Mouse (Mus musculus): ENCODE data around the gene Pip4k2a. TPM values are rescaled to one million over a fixed set of nuclear protein-coding genes. Genes with fewer than 3 reads are reported as not detected.

Gene Pip4k2a
- polyA plus RNA-seq, 1 experiment from 2014 or later: 14.2 TPM

DNA sequence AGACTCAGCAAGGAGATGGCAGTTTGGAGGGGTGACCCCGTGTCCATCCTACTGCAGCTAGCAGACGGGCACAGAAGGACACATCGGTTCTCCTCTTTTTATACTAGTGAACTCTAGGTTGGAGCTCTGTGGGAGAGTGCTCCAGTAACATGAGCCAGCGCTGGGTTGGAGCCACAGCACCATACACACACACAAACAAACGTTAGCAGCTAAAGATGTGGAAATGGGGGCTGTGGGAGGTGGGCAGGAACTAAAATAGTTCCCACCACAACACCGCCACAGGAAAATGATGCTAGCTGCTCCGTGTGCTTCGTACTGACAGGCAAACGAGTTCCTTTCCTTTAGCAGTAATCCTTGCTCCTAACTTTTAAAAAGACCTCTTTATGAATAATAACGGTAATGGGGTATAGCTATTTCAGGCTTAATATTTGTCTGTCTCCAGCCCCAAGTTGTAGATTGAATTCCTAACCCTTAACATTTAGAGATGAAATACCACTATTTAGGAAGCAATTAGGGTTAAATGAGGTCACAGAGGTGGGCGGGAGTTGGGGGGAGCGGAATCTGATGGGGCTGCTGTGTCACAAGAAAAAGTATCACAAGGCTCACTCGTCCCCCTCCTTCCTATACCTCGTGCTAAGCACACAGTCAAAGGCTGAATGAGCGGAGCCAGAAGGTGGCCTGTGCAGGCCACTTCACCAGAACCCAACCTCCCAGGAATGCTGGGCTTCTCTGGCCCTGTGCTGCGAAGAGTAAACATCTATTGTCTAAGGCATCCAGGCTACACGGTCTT is 73.9 kb downstream of the Pip4k2a start:
- no peak overlapping the region for H3K4me3 ChIP-seq (replicated peaks; ENCODE audit: low read length)
- no peak for ATAC-seq (ENCODE audit: low FRiP score)
- WGBS: 53% methylated on average over 17 of the region's 17 CpGs
- no peaks in the 10 kb centered on the region for H3K9me3 ChIP-seq (ENCODE audit: control insufficient read depth, low read length)
- no peaks in the 10 kb centered on the region for H3K4me1 ChIP-seq (replicated peaks; ENCODE audit: control insufficient read depth, insufficient read depth, low read length)
- no peak overlapping the region for H3K9ac ChIP-seq
- no peaks in the 10 kb centered on the region for H3K36me3 ChIP-seq (replicated peaks; ENCODE audit: control insufficient read depth, insufficient read depth)
- DNase-seq (ENCODE audit: low spot score): no peak
- H3K27me3 ChIP-seq (ENCODE audit: control insufficient read depth, insufficient read depth, low read length): no peaks in the 10 kb centered on the region
- H3K4me2 ChIP-seq (replicated peaks): no peak overlapping the region
- no peak overlapping the region for H3K27ac ChIP-seq

DNA sequence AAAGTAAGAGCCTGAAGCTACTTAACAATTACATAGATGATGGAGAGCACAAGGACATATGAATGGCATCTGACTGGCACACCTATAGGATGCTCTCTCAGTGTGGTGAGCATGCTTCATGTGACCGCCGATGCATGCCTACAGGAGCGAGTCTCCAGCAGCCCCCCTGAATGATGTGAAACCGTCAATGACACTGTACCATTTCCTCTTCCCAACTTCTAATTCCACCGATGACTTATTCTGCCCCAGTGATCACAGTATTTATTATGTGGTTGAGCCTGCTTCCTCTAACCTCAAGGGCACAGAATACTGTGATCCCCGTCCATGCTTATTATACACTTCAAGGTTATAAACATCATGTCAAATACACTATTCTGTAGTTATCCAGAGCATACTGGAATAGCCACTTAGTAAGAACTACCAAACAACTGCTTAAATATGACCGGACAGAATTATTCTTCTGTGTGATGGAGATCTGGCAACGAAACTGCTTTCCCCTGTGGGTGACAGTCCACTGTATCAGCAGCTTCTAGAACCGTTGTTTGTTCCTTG is 74.8 kb downstream of the Pip4k2a start:
- Histone ChIP-seq H3K4me2 (replicated peaks) (no peak overlapping the region), H3K4me3 (replicated peaks; ENCODE audit: low read length) (no peak overlapping the region), H3K9ac (no peak overlapping the region), H3K4me1 (replicated peaks; ENCODE audit: control insufficient read depth, insufficient read depth, low read length) (no peaks in the 10 kb centered on the region), H3K9me3 (ENCODE audit: control insufficient read depth, low read length) (no peaks in the 10 kb centered on the region), H3K27ac (no peak overlapping the region), H3K36me3 (replicated peaks; ENCODE audit: control insufficient read depth, insufficient read depth) (no peaks in the 10 kb centered on the region), H3K27me3 (ENCODE audit: control insufficient read depth, insufficient read depth, low read length) (no peaks in the 10 kb centered on the region)
- 80% methylated on average over 9 of the region's 9 CpGs for WGBS
- ATAC-seq (ENCODE audit: low FRiP score): no peak
- DNase-seq (ENCODE audit: low spot score): no peak

DNA sequence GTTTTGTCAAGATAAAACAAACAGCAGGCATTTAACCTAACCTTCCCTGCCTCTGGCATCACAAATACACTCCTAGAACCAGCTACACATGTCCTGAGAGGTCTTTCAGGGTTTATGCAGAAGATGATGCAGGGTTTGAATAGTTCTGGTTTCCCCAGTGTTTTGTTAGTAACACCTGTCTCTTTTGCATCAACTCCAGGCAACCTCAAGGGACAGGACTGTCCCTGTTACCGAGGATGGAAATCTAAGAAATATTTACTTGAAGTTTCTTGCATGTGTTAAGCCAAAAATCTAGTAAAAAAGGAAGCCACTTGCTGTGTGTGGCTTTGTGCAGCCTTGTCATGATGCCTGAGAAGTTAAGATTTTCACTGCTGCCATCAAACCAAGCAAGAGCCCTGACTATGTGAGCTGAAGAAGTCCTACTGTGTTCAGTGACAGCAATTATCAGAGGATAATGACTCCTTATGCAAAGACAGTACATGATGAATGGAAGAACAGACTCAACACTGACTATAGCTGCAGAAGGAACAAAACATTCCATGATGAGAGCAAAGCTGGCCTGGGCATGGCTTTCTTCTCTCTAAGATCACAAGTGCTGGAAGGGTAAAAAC is 76.3 kb downstream of the Pip4k2a start:
- Histone ChIP-seq H3K4me1 (replicated peaks; ENCODE audit: control insufficient read depth, insufficient read depth, low read length) (no peaks in the 10 kb centered on the region; the same call in 1 of the 2 replicates), H3K4me3 (replicated peaks; ENCODE audit: low read length) (no peak overlapping the region), H3K4me2 (replicated peaks) (no peak overlapping the region), H3K27me3 (ENCODE audit: control insufficient read depth, insufficient read depth, low read length) (no peaks in the 10 kb centered on the region), H3K36me3 (replicated peaks; ENCODE audit: control insufficient read depth, insufficient read depth) (no peaks in the 10 kb centered on the region), H3K9ac (no peak overlapping the region), H3K27ac (no peak overlapping the region), H3K9me3 (ENCODE audit: control insufficient read depth, low read length) (no peaks in the 10 kb centered on the region)
- ATAC-seq (ENCODE audit: low FRiP score) (no peak), DNase-seq (ENCODE audit: low spot score) (no peak)
- 57% methylated on average over 1 of the region's 1 CpGs for WGBS

DNA sequence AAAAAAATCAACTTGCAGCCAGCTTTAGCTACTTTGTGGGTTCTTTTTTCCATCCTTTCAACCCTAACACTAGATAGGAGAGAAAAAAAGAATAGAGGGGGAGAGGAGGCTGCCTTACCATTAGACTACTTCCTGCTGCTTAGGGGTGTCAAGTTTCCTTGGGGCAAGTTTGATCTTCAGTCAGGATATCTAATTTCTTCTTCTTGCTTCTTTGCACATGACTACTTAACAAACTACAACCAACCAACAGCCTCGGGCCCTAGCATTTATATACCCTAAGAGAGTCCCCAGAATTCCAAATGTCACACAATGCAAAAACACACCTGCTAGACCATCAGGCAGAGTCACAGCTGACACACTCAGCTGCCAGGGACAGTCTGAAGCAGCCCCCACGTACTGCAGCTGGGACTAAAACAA is 77.5 kb downstream of the Pip4k2a start:
- DNase-seq (ENCODE audit: low spot score) (no peak), ATAC-seq (ENCODE audit: low FRiP score) (no peak)
- no peaks in the 10 kb centered on the region; the same call in 1 of the 2 replicates for H3K4me1 ChIP-seq (replicated peaks; ENCODE audit: control insufficient read depth, insufficient read depth, low read length)
- H3K4me2 ChIP-seq (replicated peaks): no peak overlapping the region
- no peaks in the 10 kb centered on the region for H3K9me3 ChIP-seq (ENCODE audit: control insufficient read depth, low read length)
- no peak overlapping the region for H3K9ac ChIP-seq
- no peak overlapping the region for H3K27ac ChIP-seq
- H3K36me3 ChIP-seq (replicated peaks; ENCODE audit: control insufficient read depth, insufficient read depth): no peaks in the 10 kb centered on the region
- no peak overlapping the region for H3K4me3 ChIP-seq (replicated peaks; ENCODE audit: low read length)
- H3K27me3 ChIP-seq (ENCODE audit: control insufficient read depth, insufficient read depth, low read length): no peaks in the 10 kb centered on the region
- WGBS: 32% methylated on average over 2 of the region's 2 CpGs

DNA sequence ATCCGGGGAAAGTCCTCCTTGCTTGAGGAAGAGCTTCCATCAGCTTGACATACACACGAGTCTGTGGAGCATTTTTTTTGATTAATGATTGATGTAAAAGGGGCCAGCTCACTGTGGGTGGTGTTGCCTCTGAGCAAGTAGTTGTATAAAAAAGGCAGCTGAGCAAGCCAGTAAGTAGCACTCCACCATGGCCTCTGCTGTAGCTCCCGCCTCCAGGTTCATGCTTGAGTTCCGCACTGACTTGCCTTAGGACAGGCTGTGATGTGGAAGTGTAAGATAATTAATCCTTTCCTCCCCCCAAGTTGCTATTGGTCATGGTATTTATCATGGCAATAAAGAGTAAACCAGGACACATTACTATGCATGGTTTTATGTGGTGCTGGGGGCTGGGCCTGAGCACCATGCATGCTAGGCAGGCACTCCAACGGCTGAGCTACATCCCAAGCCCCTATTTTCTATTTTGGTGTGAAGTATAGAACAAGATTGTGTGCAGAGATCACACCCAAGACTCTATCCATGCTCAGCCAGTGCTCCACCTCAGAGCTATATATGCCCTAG is 78.0 kb downstream of the Pip4k2a start:
- H3K36me3 ChIP-seq (replicated peaks; ENCODE audit: control insufficient read depth, insufficient read depth): no peaks in the 10 kb centered on the region
- no peaks in the 10 kb centered on the region for H3K9me3 ChIP-seq (ENCODE audit: control insufficient read depth, low read length)
- WGBS: 52% methylated on average over 5 of the region's 5 CpGs
- H3K27ac ChIP-seq: no peak overlapping the region
- no peak overlapping the region for H3K4me2 ChIP-seq (replicated peaks)
- no peak overlapping the region for H3K9ac ChIP-seq
- no peak overlapping the region for H3K4me3 ChIP-seq (replicated peaks; ENCODE audit: low read length)
- ATAC-seq (ENCODE audit: low FRiP score) (peak; percentile 55; the same call in 1 of the 2 replicates), DNase-seq (ENCODE audit: low spot score) (no peak)
- no peaks in the 10 kb centered on the region; the same call in 1 of the 2 replicates for H3K4me1 ChIP-seq (replicated peaks; ENCODE audit: control insufficient read depth, insufficient read depth, low read length)
- no peaks in the 10 kb centered on the region for H3K27me3 ChIP-seq (ENCODE audit: control insufficient read depth, insufficient read depth, low read length)

DNA sequence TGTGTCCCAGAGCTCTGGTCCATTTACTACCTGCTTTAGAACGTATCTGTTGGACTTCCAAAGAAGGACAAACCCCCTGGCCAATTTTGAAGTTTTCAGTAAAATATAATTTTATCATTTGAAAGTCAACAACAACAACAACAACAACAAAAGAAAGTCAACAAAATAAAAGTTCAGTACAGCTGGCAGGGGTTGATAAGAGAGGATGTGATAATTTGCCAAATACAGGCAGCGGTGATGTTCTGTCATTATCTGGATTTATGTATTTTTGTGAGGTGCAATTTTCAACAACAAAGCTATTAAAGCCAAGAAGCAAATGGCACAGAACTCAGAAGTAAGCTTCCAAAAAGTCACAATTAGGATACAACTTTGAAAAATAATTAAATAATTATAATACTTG is 80.1 kb downstream of the Pip4k2a start:
- WGBS: 93% methylated on average over 2 of the region's 2 CpGs
- ATAC-seq (ENCODE audit: low FRiP score) (no peak), DNase-seq (ENCODE audit: low spot score) (no peak)
- no peaks in the 10 kb centered on the region for H3K36me3 ChIP-seq (replicated peaks; ENCODE audit: control insufficient read depth, insufficient read depth)
- no peak overlapping the region for H3K4me2 ChIP-seq (replicated peaks)
- H3K4me1 ChIP-seq (replicated peaks; ENCODE audit: control insufficient read depth, insufficient read depth, low read length): no peaks in the 10 kb centered on the region; the same call in 1 of the 2 replicates
- no peaks in the 10 kb centered on the region for H3K27me3 ChIP-seq (ENCODE audit: control insufficient read depth, insufficient read depth, low read length)
- no peak overlapping the region for H3K4me3 ChIP-seq (replicated peaks; ENCODE audit: low read length)
- no peaks in the 10 kb centered on the region for H3K9me3 ChIP-seq (ENCODE audit: control insufficient read depth, low read length)
- no peak overlapping the region for H3K27ac ChIP-seq
- no peak overlapping the region for H3K9ac ChIP-seq

DNA sequence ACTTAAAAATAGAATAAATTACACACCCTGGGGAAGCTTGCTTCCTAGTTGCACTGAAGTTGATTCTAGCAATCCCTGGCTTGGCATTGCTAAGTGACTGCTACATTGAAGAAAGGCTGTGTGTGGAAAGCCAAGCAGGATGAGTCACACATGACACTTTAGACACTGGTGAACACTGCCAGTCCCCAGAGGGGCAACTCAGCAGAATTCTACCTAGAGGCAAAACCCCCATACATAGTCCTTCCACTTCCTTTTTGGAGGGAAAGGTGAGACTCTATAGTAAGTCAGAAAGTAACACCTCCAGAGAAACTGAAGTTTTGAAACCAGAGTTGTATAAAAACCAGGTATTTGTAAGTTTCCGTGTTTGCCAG is 80.6 kb downstream of the Pip4k2a start:
- H3K4me1 ChIP-seq (replicated peaks; ENCODE audit: control insufficient read depth, insufficient read depth, low read length): no peaks in the 10 kb centered on the region; the same call in 1 of the 2 replicates
- DNase-seq (ENCODE audit: low spot score): no peak
- ATAC-seq (ENCODE audit: low FRiP score): no peak
- H3K9ac ChIP-seq: no peak overlapping the region
- no peaks in the 10 kb centered on the region for H3K27me3 ChIP-seq (ENCODE audit: control insufficient read depth, insufficient read depth, low read length)
- H3K4me3 ChIP-seq (replicated peaks; ENCODE audit: low read length): no peak overlapping the region
- no peaks in the 10 kb centered on the region for H3K36me3 ChIP-seq (replicated peaks; ENCODE audit: control insufficient read depth, insufficient read depth)
- H3K9me3 ChIP-seq (ENCODE audit: control insufficient read depth, low read length): no peaks in the 10 kb centered on the region
- H3K27ac ChIP-seq: no peak overlapping the region
- H3K4me2 ChIP-seq (replicated peaks): no peak overlapping the region
- WGBS: 92% methylated on average over 1 of the region's 1 CpGs

DNA sequence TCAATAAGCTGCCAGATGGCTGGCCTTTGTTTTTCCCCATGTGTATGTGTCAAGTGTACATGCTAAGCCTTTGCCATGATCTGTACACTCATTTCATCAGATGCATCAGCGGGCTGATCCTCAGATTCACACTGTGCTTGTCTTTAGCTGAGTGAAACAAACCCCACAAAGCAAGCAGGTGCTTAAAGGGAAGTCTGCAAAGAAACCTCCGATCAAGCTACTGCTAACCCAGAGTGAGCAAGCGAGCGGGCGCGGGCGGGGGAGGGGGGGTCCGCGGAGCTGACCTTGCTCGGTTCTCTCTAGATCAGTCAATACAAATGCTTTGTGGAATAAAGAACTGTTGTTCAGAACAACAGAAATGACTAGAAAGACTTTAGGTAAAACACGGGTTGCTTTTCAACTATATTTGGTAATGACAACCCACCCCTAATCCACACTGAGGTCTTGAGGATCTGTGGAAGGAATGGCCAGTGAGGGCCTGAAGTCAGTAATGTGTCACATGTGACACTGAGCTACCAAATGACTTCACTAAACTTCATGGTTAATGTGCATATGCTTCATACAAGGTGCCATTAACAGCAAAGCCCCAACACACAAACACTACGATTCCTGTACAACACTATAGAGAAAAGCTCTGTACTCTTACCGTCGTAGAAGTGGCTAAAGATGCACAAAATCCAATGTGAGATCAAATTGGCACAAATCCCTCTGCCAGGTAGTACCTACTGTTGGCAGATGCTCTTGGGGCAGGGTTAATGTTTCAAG is 81.1 kb downstream of the Pip4k2a start:
- H3K4me2 ChIP-seq (replicated peaks): no peak overlapping the region
- H3K4me3 ChIP-seq (replicated peaks; ENCODE audit: low read length): no peak overlapping the region
- WGBS: 66% methylated on average over 14 of the region's 14 CpGs
- H3K36me3 ChIP-seq (replicated peaks; ENCODE audit: control insufficient read depth, insufficient read depth): no peaks in the 10 kb centered on the region
- no peaks in the 10 kb centered on the region for H3K9me3 ChIP-seq (ENCODE audit: control insufficient read depth, low read length)
- no peaks in the 10 kb centered on the region for H3K27me3 ChIP-seq (ENCODE audit: control insufficient read depth, insufficient read depth, low read length)
- no peak overlapping the region for H3K9ac ChIP-seq
- no peak overlapping the region for H3K27ac ChIP-seq
- H3K4me1 ChIP-seq (replicated peaks; ENCODE audit: control insufficient read depth, insufficient read depth, low read length): no peaks in the 10 kb centered on the region; the same call in 1 of the 2 replicates
- no peak for ATAC-seq (ENCODE audit: low FRiP score)
- DNase-seq (ENCODE audit: low spot score): no peak

DNA sequence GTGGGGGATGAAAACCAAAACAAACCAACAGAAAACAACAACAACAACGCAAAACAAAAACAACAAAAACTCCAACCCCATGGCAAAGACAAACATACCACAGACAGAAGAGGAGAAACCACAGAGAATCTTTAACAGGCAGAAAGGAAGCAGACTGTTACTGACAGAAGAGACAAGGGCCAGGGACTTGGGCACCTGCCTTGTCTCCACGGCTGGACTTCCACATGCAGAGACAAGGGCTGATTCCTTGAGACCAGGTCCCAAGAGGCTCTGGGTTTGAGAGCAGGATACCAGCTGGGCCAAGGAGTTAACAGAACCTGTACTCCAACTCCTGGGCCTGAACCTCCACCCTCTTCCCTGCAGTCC is 81.9 kb downstream of the Pip4k2a start:
- Histone ChIP-seq H3K36me3 (replicated peaks; ENCODE audit: control insufficient read depth, insufficient read depth) (no peaks in the 10 kb centered on the region), H3K4me1 (replicated peaks; ENCODE audit: control insufficient read depth, insufficient read depth, low read length) (no peaks in the 10 kb centered on the region; the same call in 1 of the 2 replicates), H3K27me3 (ENCODE audit: control insufficient read depth, insufficient read depth, low read length) (no peaks in the 10 kb centered on the region), H3K4me2 (replicated peaks) (no peak overlapping the region), H3K27ac (no peak overlapping the region), H3K4me3 (replicated peaks; ENCODE audit: low read length) (no peak overlapping the region), H3K9ac (no peak overlapping the region), H3K9me3 (ENCODE audit: control insufficient read depth, low read length) (no peaks in the 10 kb centered on the region)
- ATAC-seq (ENCODE audit: low FRiP score) (no peak), DNase-seq (ENCODE audit: low spot score) (no peak)
- WGBS: 62% methylated on average over 2 of the region's 2 CpGs
